In genomic region chr5:64703091-64703872, GRCm38 (mm10) we compare ENCODE assay signal across 7 mouse cellular contexts.
DNase-seq lines count a peak whose midpoint lies in the region; ATAC-seq lines count a peak whose summit lies in the region.

No protein-coding gene starts in this region.

- H3K36me3 ChIP-seq in limb, embryonic 15.5 days, result no peaks in the 10 kb centered on the region
- no peaks in the 10 kb centered on the region for H3K36me3 ChIP-seq in neural tube, embryonic 11.5 days (ENCODE audit: control insufficient read depth, insufficient read depth, low read length)

- H3K4me3 ChIP-seq in limb, embryonic 15.5 days, result no peak overlapping the region
- no peak overlapping the region for H3K4me3 ChIP-seq in neural tube, embryonic 11.5 days (ENCODE audit: low read depth, low read length)

- H3K9ac ChIP-seq in limb, embryonic 15.5 days, result no peak overlapping the region
- no peak overlapping the region for H3K9ac ChIP-seq in neural tube, embryonic 11.5 days (ENCODE audit: low read length)

- no peaks in the 10 kb centered on the region for H3K27me3 ChIP-seq in limb, embryonic 15.5 days
- H3K27me3 ChIP-seq in neural tube, embryonic 11.5 days (ENCODE audit: control insufficient read depth, insufficient read depth, low read length), result no peaks in the 10 kb centered on the region

- peak; percentile 87 for ATAC-seq in cerebellum, adult (ENCODE audit: insufficient number of reproducible peaks, low FRiP score, low TSS enrichment)
- 0 out of 2 replicates have a peak, but pooled peaks have one; percentile 11 for ATAC-seq in limb, embryonic 15.5 days (ENCODE audit: insufficient number of reproducible peaks, low FRiP score, low TSS enrichment, low read depth)
- peak; percentile 81 for ATAC-seq in neural tube, embryonic 11.5 days (ENCODE audit: insufficient read depth, low FRiP score, low TSS enrichment)
- ATAC-seq in granulocyte monocyte progenitor cell, adult 5-6 weeks (replicated peaks; ENCODE audit: poor library complexity, severe bottlenecking), result no peak

- H3K9me3 ChIP-seq in limb, embryonic 15.5 days, result no peaks in the 10 kb centered on the region
- no peaks in the 10 kb centered on the region for H3K9me3 ChIP-seq in neural tube, embryonic 11.5 days (ENCODE audit: control insufficient read depth, low read length)

- DNase-seq in embryo, embryonic 9.5 days (ENCODE audit: extremely low spot score), result peak; percentile 22
- peak; percentile 72 for DNase-seq in heart, adult 8-10 months (ENCODE audit: low spot score)
- peak; percentile 65 for DNase-seq in kidney, adult 9 months
- DNase-seq in neural tube, embryonic 11.5 days (ENCODE audit: low spot score), result peak; percentile 69

- 57% methylated on average over 9 of the region's 9 CpGs for WGBS in limb, embryonic 15.5 days
- 61% methylated on average over 9 of the region's 9 CpGs for WGBS in neural tube, embryonic 11.5 days

- peak overlapping the region; percentile 65 for H3K27ac ChIP-seq in limb, embryonic 15.5 days
- no peak overlapping the region for H3K27ac ChIP-seq in neural tube, embryonic 11.5 days (ENCODE audit: low read depth, low read length)

- no peak overlapping the region for H3K4me2 ChIP-seq in limb, embryonic 15.5 days
- no peak overlapping the region for H3K4me2 ChIP-seq in neural tube, embryonic 11.5 days (ENCODE audit: low read depth)

- peaks cover 34% of the 10 kb centered on the region for H3K4me1 ChIP-seq in limb, embryonic 15.5 days
- H3K4me1 ChIP-seq in neural tube, embryonic 11.5 days (ENCODE audit: control insufficient read depth, insufficient read depth, low read length), result peaks cover 6% of the 10 kb centered on the region

Comparison
In these comparisons a context has a peak if more than half of its experiments do, and no peak if none do; other contexts are left out.
1. DNase-seq: peak in every context shown above with its lines; median percentile 72 in heart, adult 8-10 months; 69 in neural tube, embryonic 11.5 days; 65 in kidney, adult 9 months; 22 in embryo, embryonic 9.5 days.